Mouse (Mus musculus): ENCODE data around the gene Bin2. TPM values are rescaled to one million over a fixed set of nuclear protein-coding genes. Genes with fewer than 3 reads are reported as not detected.

Gene Bin2
- polyA plus RNA-seq, 1 experiment = not detected

DNA sequence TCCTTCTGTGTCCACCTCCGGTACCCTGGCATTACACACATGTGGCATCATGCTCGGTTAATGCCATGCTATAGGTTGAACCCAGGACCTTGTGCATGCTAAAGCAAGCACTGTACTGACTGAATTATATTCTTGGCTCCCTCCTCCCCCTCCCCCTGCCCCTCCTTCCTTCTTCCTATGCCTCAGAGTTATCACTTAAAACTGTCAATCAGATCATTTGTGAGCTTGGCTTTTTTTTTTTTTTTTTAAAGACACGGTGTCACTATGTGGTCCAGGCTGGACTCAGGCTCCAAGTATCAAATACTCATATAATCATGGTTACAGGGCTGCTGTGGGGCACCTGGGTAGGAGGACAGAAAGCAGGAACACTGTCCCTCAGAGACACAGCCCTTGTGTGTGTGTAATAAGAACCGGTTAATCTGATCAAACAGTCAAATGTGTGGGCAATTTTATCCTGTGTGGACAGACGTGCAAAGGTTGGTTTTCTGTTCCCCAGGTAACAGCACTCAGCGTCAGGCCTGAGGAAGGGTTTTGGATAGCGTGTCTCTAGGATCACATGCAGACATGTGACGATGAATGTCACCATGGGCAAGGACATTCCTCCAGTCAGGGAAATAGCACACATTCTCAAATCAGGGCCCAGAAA, 39.2 kb upstream of the Bin2 start:
- no peak overlapping the region for H3K4me3 ChIP-seq (ENCODE audit: insufficient read depth, poor library complexity, severe bottlenecking)
- H3K79me2 ChIP-seq (ENCODE audit: control insufficient read depth, insufficient read depth) = no peaks in the 10 kb centered on the region
- H3K27me3 ChIP-seq (ENCODE audit: control insufficient read depth, insufficient read depth, insufficient read length) = no peaks in the 10 kb centered on the region
- H3ac ChIP-seq (ENCODE audit: control insufficient read depth, insufficient read length, low read depth) = no peak overlapping the region
- H3K79me3 ChIP-seq (ENCODE audit: low read depth) = no peaks in the 10 kb centered on the region
- H3K36me3 ChIP-seq (ENCODE audit: control insufficient read depth, insufficient read depth) = no peaks in the 10 kb centered on the region
- TF ChIP-seq CTCF (IDR thresholded peaks at IDR 0.05; ENCODE audit: control insufficient read depth, insufficient read depth, insufficient read length) (no peak), CEBPB (IDR thresholded peaks at IDR 0.05; ENCODE audit: low read depth) (no peak), MYOD1 (IDR thresholded peaks at IDR 0.05; ENCODE audit: control insufficient read depth, insufficient read length, low read depth) (no peak), MYOG (IDR thresholded peaks at IDR 0.05; ENCODE audit: control insufficient read depth, extremely low read depth, insufficient read length) (no peak), FOSL1 (IDR thresholded peaks at IDR 0.05; ENCODE audit: insufficient read depth, low read length, poor library complexity, severe bottlenecking) (no peak), MAX (IDR thresholded peaks at IDR 0.05) (no peak), USF1 (IDR thresholded peaks at IDR 0.05; ENCODE audit: low read depth) (no peak)

DNA sequence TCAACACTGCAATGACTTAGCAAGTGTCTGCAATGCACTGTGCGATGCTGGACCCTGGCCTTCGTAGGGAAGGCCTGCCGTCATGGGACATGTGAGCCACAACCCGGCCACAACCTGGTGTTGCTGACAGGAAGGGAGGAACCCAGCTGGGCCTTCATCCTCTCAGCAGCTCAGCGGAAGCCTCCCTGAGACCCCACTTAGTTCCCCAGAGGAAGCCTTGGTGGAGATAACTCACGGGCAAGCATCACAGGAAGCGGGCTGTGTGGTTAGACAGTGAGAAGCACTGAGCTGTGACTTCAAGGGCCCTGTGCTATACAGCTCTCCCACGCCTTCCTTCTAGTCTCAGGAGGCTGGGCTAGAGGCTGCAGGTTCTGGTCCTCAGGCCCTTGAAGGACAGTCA, 36.9 kb upstream of the Bin2 start:
- no peaks in the 10 kb centered on the region for H3K36me3 ChIP-seq (ENCODE audit: control insufficient read depth, insufficient read depth)
- no peaks in the 10 kb centered on the region for H3K27me3 ChIP-seq (ENCODE audit: control insufficient read depth, insufficient read depth, insufficient read length)
- TF ChIP-seq MAX (IDR thresholded peaks at IDR 0.05) = no peak
- TF ChIP-seq MYOD1 (IDR thresholded peaks at IDR 0.05; ENCODE audit: control insufficient read depth, insufficient read length, low read depth) = peak; percentile 30
- H3ac ChIP-seq (ENCODE audit: control insufficient read depth, insufficient read length, low read depth) = no peak overlapping the region
- H3K4me3 ChIP-seq (ENCODE audit: insufficient read depth, poor library complexity, severe bottlenecking) = no peak overlapping the region
- no peaks in the 10 kb centered on the region for H3K79me2 ChIP-seq (ENCODE audit: control insufficient read depth, insufficient read depth)
- no peaks in the 10 kb centered on the region for H3K79me3 ChIP-seq (ENCODE audit: low read depth)

DNA sequence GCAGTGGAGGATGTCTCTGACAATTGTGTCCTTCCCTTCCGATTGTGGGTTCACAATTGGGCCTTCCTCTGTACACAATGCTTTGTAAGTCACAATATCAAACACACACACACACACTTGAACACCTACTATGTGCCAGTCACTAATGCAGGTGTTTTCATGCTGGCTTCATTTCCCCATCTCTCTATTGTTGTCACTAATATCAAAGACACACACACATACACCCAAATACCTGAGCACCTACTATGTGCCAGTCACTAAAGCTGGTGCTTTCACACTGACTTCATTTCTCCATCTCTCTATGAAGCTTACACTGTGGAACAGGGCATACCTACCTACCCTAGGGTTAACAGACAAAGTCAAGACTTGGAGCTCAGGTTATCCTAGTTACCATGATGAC, 36.0 kb upstream of the Bin2 start:
- Histone ChIP-seq H3K79me2 (ENCODE audit: control insufficient read depth, insufficient read depth) (no peaks in the 10 kb centered on the region), H3K36me3 (ENCODE audit: control insufficient read depth, insufficient read depth) (no peaks in the 10 kb centered on the region), H3ac (ENCODE audit: control insufficient read depth, insufficient read length, low read depth) (no peak overlapping the region), H3K27me3 (ENCODE audit: control insufficient read depth, insufficient read depth, insufficient read length) (no peaks in the 10 kb centered on the region), H3K79me3 (ENCODE audit: low read depth) (no peaks in the 10 kb centered on the region), H3K4me3 (ENCODE audit: insufficient read depth, poor library complexity, severe bottlenecking) (no peak overlapping the region)
- TF ChIP-seq CEBPB (IDR thresholded peaks at IDR 0.05; ENCODE audit: low read depth) (no peak), MAX (IDR thresholded peaks at IDR 0.05) (no peak), USF1 (IDR thresholded peaks at IDR 0.05; ENCODE audit: low read depth) (no peak), FOSL1 (IDR thresholded peaks at IDR 0.05; ENCODE audit: insufficient read depth, low read length, poor library complexity, severe bottlenecking) (no peak), MYOG (IDR thresholded peaks at IDR 0.05; ENCODE audit: control insufficient read depth, extremely low read depth, insufficient read length) (no peak), MYOD1 (IDR thresholded peaks at IDR 0.05; ENCODE audit: control insufficient read depth, insufficient read length, low read depth) (no peak), CTCF (IDR thresholded peaks at IDR 0.05; ENCODE audit: control insufficient read depth, insufficient read depth, insufficient read length) (no peak)

- TF ChIP-seq USF1 (IDR thresholded peaks at IDR 0.05; ENCODE audit: low read depth) (no peak), MYOD1 (IDR thresholded peaks at IDR 0.05; ENCODE audit: control insufficient read depth, insufficient read length, low read depth) (no peak), MYOG (IDR thresholded peaks at IDR 0.05; ENCODE audit: control insufficient read depth, extremely low read depth, insufficient read length) (no peak), MAX (IDR thresholded peaks at IDR 0.05) (no peak), FOSL1 (IDR thresholded peaks at IDR 0.05; ENCODE audit: insufficient read depth, low read length, poor library complexity, severe bottlenecking) (no peak), CTCF (IDR thresholded peaks at IDR 0.05; ENCODE audit: control insufficient read depth, insufficient read depth, insufficient read length) (no peak), CEBPB (IDR thresholded peaks at IDR 0.05; ENCODE audit: low read depth) (no peak)
- Histone ChIP-seq H3ac (ENCODE audit: control insufficient read depth, insufficient read length, low read depth) (no peak overlapping the region), H3K27me3 (ENCODE audit: control insufficient read depth, insufficient read depth, insufficient read length) (no peaks in the 10 kb centered on the region), H3K36me3 (ENCODE audit: control insufficient read depth, insufficient read depth) (no peaks in the 10 kb centered on the region), H3K79me3 (ENCODE audit: low read depth) (no peaks in the 10 kb centered on the region), H3K4me3 (ENCODE audit: insufficient read depth, poor library complexity, severe bottlenecking) (no peak overlapping the region), H3K79me2 (ENCODE audit: control insufficient read depth, insufficient read depth) (no peaks in the 10 kb centered on the region)
These were observed 34.6 kb upstream of the Bin2 start for GRCm38 (mm10) chr15:100703913-100704312.

DNA sequence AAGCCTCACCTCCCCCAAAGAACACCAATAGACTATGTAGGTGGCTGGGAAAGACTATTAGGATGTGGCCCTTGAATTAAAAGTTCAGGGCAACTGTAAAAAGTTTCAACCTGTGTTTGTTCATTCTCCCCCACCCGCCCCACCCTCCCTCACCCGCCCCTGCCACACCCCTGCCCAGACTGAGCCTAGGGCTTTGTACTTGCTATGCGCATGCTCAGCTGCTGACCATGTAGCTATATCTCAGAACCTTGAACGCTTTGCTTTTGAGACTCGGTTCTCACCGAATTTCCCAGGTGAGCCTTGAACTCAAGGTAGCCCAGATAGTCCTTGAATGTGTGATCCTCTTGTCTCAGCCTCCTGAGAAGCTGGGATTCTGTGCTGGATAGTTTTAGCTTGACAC, 32.5 kb upstream of the Bin2 start:
- Histone ChIP-seq H3K27me3 (ENCODE audit: control insufficient read depth, insufficient read depth, insufficient read length) (no peaks in the 10 kb centered on the region), H3K79me3 (ENCODE audit: low read depth) (no peaks in the 10 kb centered on the region), H3K79me2 (ENCODE audit: control insufficient read depth, insufficient read depth) (no peaks in the 10 kb centered on the region), H3ac (ENCODE audit: control insufficient read depth, insufficient read length, low read depth) (no peak overlapping the region), H3K36me3 (ENCODE audit: control insufficient read depth, insufficient read depth) (no peaks in the 10 kb centered on the region), H3K4me3 (ENCODE audit: insufficient read depth, poor library complexity, severe bottlenecking) (no peak overlapping the region)
- no peak for TF ChIP-seq USF1 (IDR thresholded peaks at IDR 0.05; ENCODE audit: low read depth)
- TF ChIP-seq MYOD1 (IDR thresholded peaks at IDR 0.05; ENCODE audit: control insufficient read depth, insufficient read length, low read depth) = no peak
- no peak for TF ChIP-seq CEBPB (IDR thresholded peaks at IDR 0.05; ENCODE audit: low read depth)
- TF ChIP-seq FOSL1 (IDR thresholded peaks at IDR 0.05; ENCODE audit: insufficient read depth, low read length, poor library complexity, severe bottlenecking) = no peak
- TF ChIP-seq CTCF (IDR thresholded peaks at IDR 0.05; ENCODE audit: control insufficient read depth, insufficient read depth, insufficient read length) = no peak
- no peak for TF ChIP-seq MYOG (IDR thresholded peaks at IDR 0.05; ENCODE audit: control insufficient read depth, extremely low read depth, insufficient read length)

DNA sequence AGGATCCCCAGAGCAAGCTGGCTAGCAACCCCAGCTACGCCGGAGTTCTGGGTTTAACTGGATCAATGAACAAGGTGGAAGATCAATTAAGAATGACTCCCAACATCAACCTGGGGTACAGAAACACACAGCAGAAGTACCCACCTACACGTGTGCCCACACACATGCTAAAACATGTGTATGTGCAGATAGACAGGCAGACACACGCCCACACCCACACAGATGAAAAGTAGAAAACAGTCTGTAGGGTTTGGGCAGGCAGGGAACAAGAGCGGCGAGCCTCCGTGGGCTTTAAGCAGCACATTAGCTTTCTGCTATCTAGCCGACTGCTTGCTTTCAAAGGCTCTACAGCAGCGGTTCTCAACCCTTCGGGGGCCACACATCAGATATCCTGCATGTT, 31.8 kb upstream of the Bin2 start:
- H3K79me2 ChIP-seq (ENCODE audit: control insufficient read depth, insufficient read depth) = no peaks in the 10 kb centered on the region
- TF ChIP-seq FOSL1 (IDR thresholded peaks at IDR 0.05; ENCODE audit: insufficient read depth, low read length, poor library complexity, severe bottlenecking) = no peak
- TF ChIP-seq USF1 (IDR thresholded peaks at IDR 0.05; ENCODE audit: low read depth) = no peak
- TF ChIP-seq MYOG (IDR thresholded peaks at IDR 0.05; ENCODE audit: control insufficient read depth, extremely low read depth, insufficient read length) = no peak
- TF ChIP-seq MYOD1 (IDR thresholded peaks at IDR 0.05; ENCODE audit: control insufficient read depth, insufficient read length, low read depth) = no peak
- no peak for TF ChIP-seq MAX (IDR thresholded peaks at IDR 0.05)
- no peak for TF ChIP-seq CEBPB (IDR thresholded peaks at IDR 0.05; ENCODE audit: low read depth)
- no peak for TF ChIP-seq CTCF (IDR thresholded peaks at IDR 0.05; ENCODE audit: control insufficient read depth, insufficient read depth, insufficient read length)
- no peaks in the 10 kb centered on the region for H3K27me3 ChIP-seq (ENCODE audit: control insufficient read depth, insufficient read depth, insufficient read length)
- H3K4me3 ChIP-seq (ENCODE audit: insufficient read depth, poor library complexity, severe bottlenecking) = no peak overlapping the region
- no peaks in the 10 kb centered on the region for H3K36me3 ChIP-seq (ENCODE audit: control insufficient read depth, insufficient read depth)
- H3K79me3 ChIP-seq (ENCODE audit: low read depth) = no peaks in the 10 kb centered on the region
- H3ac ChIP-seq (ENCODE audit: control insufficient read depth, insufficient read length, low read depth) = no peak overlapping the region

All from C2C12 (cell line).